Mouse (Mus musculus) hindbrain, postnatal 0 days (tissue): ENCODE measurements around the gene Lsp1. TPM values are rescaled to one million over a fixed set of nuclear protein-coding genes. Genes with fewer than 3 reads are reported as not detected.

Experiments used
- ATAC-seq: fragments of 200-750 bp; cut with Nextera tagmentation; 2 replicates; pipeline ENCODE4 v1.8.0; 2017; ENCODE audit warnings: mild to moderate bottlenecking, moderate TSS enrichment, moderate library complexity
- DNase-seq: peaks from one replicate; pipeline ENCODE4 v3.0.0-alpha.2; 2015; ENCODE audit warnings: low spot score
- H3K27ac ChIP-seq: fragments of 300-500 bp; sonication (generic); 2 replicates; pipeline ENCODE4 v1.5.1; 2014; ENCODE audit warnings: mild to moderate bottlenecking
- H3K27me3 ChIP-seq: fragments of 300-500 bp; sonication (generic); 2 replicates; pipeline ENCODE4 v1.6.1; 2014; ENCODE audit warnings: low read length, mixed read lengths; ENCODE audit not compliant: insufficient read depth
- H3K36me3 ChIP-seq: fragments of 300-500 bp; sonication (generic); 2 replicates; pipeline ENCODE4 v1.6.1; 2014; ENCODE audit warnings: low read length, mixed read lengths; ENCODE audit not compliant: insufficient read depth
- H3K4me1 ChIP-seq: fragments of 300-500 bp; sonication (generic); 2 replicates; pipeline ENCODE4 v1.6.1; 2014; ENCODE audit warnings: antibody characterized with exemption, low read length, mixed read lengths; ENCODE audit not compliant: insufficient read depth
- H3K4me2 ChIP-seq: fragments of 300-500 bp; sonication (generic); 2 replicates; pipeline ENCODE4 v1.6.1; 2014; ENCODE audit warnings: low read depth, mild to moderate bottlenecking, low read length, moderate library complexity, mixed read lengths
- H3K4me3 ChIP-seq: fragments of 300-500 bp; sonication (generic); 2 replicates; pipeline ENCODE4 v1.5.1; 2014; ENCODE audit warnings: low read length
- H3K9ac ChIP-seq: fragments of 300-500 bp; sonication (generic); replicated peaks from 2 replicates; pipeline ENCODE4 v1.6.1; 2014; ENCODE audit warnings: mild to moderate bottlenecking, low read length, moderate library complexity, mixed read lengths
- H3K9me3 ChIP-seq: fragments of 300-500 bp; sonication (generic); 2 replicates; pipeline ENCODE4 v1.6.1; 2016; ENCODE audit warnings: low read length, mixed read lengths
- CTCF ChIP-seq: IDR thresholded peaks from 2 replicates; pipeline ENCODE4 v1.5.1; 2016; ENCODE audit warnings: antibody characterized with exemption, control low read depth, low read depth
- WGBS: fragments of 180-500 bp; shearing (Covaris S2); extraction: QIAGEN DNeasy Blood & Tissue Kit; methylation state at CpG from one replicate; pipeline ENCODE4 v1.1.7; 2014; 5-methylcytosine and 5-hydroxymethylcytosine counted together
- polyA plus RNA-seq: library from polyadenylated mRNA; unstranded; fragments of >200 nt; fragmentation: Nextera tagmentation; extraction: Ambion mirVana; gene quantifications from 2 replicates; pipeline ENCODE4 v1.2.1, GENCODE M21; 2015
- total RNA-seq: library from RNA; depleted of rRNA; stranded (reverse); fragments of >200 nt; gene quantifications from 2 replicates; pipeline ENCODE4 v1.2.3, GENCODE M21; 2014

The Lsp1 gene
- total and polyA plus RNA-seq, 2 experiments from 2014 or later = 4.6 to 7.2 TPM

DNA sequence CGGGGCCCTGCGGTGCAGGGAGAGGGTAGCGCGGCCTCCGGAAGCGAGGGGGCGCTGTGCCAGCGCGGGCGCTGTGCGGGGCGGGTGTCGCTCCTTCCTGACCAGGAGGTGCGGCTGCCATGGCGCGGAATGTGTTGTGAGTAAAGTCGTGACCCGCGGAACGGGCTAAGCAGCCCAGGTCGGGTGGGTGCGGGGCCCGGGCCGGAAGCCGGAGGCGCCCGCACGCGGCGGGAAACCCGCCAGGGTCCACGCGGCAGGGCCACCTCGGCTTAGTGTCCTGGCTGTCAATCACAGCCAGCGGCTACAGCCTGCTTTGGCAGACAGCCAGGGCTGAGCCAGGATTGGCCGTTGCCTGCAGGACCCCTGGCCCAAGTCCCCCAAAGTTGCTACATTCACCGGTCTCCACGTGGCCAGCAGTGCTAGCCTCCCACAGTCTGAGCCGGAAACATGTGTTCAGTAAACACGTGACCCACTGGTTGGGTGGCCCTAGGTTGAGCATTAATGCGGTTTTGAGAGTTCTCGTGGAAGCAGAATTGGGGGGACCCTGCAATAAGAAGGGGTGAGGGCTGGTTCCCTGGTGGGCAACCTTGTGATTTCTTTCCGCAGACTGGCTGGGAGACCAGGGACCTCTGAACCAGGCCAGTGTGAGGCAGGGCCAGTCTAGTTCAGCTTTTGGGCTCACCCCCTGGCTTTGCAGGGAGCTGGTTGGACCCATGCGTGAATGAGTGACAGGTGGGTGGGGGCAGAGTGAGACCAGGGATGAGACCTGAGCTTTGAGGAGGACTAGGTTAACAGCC lies 72.6 kb downstream of the Lsp1 start:
- ATAC-seq (peak; percentile 92), DNase-seq (peak; percentile 93)
- Histone ChIP-seq H3K9ac (peak overlapping the region; percentile 59), H3K27ac (peak overlapping the region; percentile 75), H3K36me3 (0 out of 2 replicates have a peak, but pooled peaks cover 3% of the 10 kb centered on the region), H3K27me3 (no peaks in the 10 kb centered on the region), H3K9me3 (no peaks in the 10 kb centered on the region), H3K4me1 (peaks cover 10% of the 10 kb centered on the region), H3K4me2 (peak overlapping the region; percentile 70), H3K4me3 (peak overlapping the region; percentile 55)
- 1% methylated on average over 41 of the region's 44 CpGs for WGBS
- TF ChIP-seq CTCF = peak; percentile 75

DNA sequence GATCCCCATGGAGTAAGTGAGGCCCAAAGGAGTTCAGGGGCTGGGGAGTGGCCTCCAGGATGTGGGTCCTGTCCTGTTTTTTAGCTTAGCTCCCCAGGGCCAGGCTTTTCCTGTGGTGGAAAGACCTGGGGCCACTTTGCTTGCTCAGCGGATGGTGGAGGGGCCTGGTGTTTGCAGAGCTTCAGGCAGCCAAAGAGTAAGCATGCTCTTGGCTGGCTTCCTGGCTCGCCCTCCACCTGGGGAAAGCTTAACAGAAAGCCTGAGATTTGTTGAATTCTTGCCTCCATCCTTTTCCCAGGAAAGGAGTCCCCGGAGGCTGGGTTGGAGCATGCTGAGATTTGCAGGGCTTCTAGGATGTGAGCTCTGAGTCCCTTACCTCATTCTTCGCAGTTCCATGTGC lies 74.5 kb downstream of the Lsp1 start:
- 87% methylated on average over 4 of the region's 4 CpGs for WGBS
- Histone ChIP-seq H3K27me3 (no peaks in the 10 kb centered on the region), H3K9me3 (no peaks in the 10 kb centered on the region), H3K9ac (no peak overlapping the region), H3K27ac (no peak overlapping the region), H3K4me3 (no peak overlapping the region), H3K4me2 (no peak overlapping the region), H3K4me1 (peaks cover 10% of the 10 kb centered on the region), H3K36me3 (0 out of 2 replicates have a peak, but pooled peaks cover 3% of the 10 kb centered on the region)
- TF ChIP-seq CTCF = no peak
- DNase-seq (no peak), ATAC-seq (no peak)

DNA sequence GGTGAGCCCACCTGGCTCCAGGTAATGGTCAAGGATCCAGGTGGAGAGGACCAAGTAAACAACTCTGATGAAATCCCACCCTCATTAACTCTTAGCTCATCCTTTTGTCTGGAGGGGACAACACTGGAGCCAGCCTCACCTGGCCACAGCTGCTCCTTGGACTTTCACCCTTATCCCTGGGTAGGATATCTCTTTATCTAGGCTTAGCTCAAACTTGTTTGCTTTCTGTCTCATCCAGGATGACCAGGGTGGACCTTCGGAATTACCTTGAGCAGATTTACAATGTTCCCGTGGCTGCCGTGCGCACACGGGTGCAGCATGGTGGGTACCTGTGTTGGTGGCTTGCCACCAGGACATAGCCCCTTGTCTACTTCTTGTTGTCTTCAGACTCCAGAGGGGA lies 75.2 kb downstream of the Lsp1 start:
- Histone ChIP-seq H3K4me3 (no peak overlapping the region), H3K4me2 (no peak overlapping the region), H3K27ac (no peak overlapping the region), H3K36me3 (peaks cover 5% of the 10 kb centered on the region; the same call in 1 of the 2 replicates), H3K9ac (no peak overlapping the region), H3K27me3 (no peaks in the 10 kb centered on the region), H3K9me3 (no peaks in the 10 kb centered on the region), H3K4me1 (peaks cover 10% of the 10 kb centered on the region)
- DNase-seq (no peak), ATAC-seq (no peak)
- WGBS = 97% methylated on average over 5 of the region's 5 CpGs
- no peak for TF ChIP-seq CTCF

DNA sequence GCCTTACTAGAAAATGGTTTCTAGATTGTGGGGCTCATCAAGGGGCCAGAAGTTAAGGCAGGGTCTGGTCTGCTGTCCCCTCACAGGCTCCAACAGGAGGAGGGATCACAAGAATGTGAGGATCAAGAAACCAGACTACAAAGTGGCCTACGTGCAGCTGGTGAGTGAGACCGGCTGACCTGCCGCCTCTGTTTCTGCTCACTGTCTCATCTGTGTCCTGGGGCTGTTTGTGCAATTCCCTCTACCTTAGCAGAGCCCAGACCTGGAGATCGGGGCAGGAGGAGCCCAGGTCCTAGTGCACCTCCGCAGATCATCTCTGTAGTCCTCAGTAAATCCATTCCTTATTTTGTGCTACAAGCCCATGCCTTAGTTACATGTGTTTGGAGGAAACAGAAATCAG lies 76.6 kb downstream of the Lsp1 start:
- Histone ChIP-seq H3K4me1 (peaks cover 10% of the 10 kb centered on the region), H3K9me3 (no peaks in the 10 kb centered on the region), H3K4me3 (no peak overlapping the region), H3K9ac (no peak overlapping the region), H3K27ac (no peak overlapping the region), H3K36me3 (peaks cover 10% of the 10 kb centered on the region; the same call in 1 of the 2 replicates), H3K27me3 (no peaks in the 10 kb centered on the region), H3K4me2 (no peak overlapping the region)
- WGBS = 79% methylated on average over 5 of the region's 5 CpGs
- DNase-seq = no peak
- ATAC-seq = no peak
- no peak for TF ChIP-seq CTCF

DNA sequence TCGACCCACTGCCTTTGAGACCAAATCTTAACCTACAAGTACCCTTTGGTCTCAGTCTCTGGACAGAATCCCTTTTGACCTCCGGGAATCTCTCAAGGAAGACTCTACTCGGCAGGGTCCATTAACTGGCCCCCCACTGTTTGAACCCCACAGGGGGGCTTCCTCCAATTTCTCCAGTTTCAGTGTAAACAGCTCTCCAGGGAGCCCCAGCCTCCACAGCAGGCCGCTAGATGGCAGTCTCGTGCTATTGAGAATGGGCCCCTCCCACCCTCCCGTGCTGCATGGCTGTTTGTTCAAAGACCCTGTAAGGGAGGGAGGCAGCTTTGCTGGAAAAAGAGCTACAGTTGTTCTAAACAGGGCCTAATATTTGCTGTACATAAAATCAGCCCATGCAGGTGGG lies 77.3 kb downstream of the Lsp1 start:
- Histone ChIP-seq H3K4me1 (peaks cover 10% of the 10 kb centered on the region), H3K36me3 (peaks cover 10% of the 10 kb centered on the region; the same call in 1 of the 2 replicates), H3K27me3 (no peaks in the 10 kb centered on the region), H3K4me2 (no peak overlapping the region), H3K27ac (no peak overlapping the region; the same call in 1 of the 2 replicates), H3K4me3 (no peak overlapping the region), H3K9ac (no peak overlapping the region), H3K9me3 (no peaks in the 10 kb centered on the region)
- peak; percentile 63; the same call in 1 of the 2 replicates for ATAC-seq
- DNase-seq = peak; percentile 89
- peak; percentile 74 for TF ChIP-seq CTCF
- 11% methylated on average over 6 of the region's 6 CpGs for WGBS

DNA sequence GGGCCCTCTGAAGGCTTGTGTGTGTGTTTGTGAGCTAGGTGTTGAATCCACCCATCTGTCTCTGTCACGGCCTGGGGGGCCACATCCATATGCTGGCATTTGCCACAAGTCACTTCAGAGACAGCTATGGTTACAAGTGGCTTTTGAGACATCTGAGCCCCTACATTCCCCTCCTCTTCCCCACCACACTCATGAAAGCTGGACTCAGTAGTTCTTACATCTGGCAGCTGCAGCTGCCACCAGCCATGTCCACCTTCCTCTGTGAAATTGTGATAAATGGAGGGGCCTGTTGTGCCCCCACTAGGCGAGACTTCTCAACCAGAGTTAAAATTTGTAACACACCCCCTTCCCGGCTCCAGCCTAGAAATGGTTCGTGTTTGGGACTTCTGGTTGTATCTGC lies 77.7 kb downstream of the Lsp1 start:
- DNase-seq = no peak
- H3K27me3 ChIP-seq = no peaks in the 10 kb centered on the region
- no peak for ATAC-seq
- H3K9me3 ChIP-seq = no peaks in the 10 kb centered on the region
- H3K9ac ChIP-seq = no peak overlapping the region
- no peak for TF ChIP-seq CTCF
- no peak overlapping the region for H3K4me2 ChIP-seq
- WGBS = 33% methylated on average over 4 of the region's 4 CpGs
- peaks cover 10% of the 10 kb centered on the region for H3K4me1 ChIP-seq
- H3K36me3 ChIP-seq = peaks cover 10% of the 10 kb centered on the region; the same call in 1 of the 2 replicates
- no peak overlapping the region for H3K4me3 ChIP-seq
- H3K27ac ChIP-seq = no peak overlapping the region

DNA sequence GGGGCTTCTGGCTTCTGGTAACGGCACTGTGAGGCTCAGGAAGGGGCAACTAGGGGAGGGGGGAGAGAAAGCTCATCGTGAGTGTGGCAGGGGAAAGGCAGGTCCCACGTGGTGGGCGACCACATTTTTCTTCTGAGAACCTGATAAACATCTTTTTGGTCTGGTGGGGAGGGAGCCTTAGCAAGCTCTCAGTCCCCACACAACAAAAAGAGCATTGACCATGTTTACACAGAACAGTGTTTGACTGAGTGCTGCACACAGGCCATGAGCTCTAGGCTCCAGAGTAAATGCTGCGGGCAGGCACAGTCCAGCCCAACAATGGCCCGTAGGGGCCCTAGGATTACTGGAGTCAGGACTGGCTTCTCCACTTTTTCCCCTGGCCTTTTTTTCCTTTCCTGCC lies 78.2 kb downstream of the Lsp1 start:
- no peak overlapping the region for H3K4me3 ChIP-seq
- peaks cover 10% of the 10 kb centered on the region; the same call in 1 of the 2 replicates for H3K36me3 ChIP-seq
- H3K9ac ChIP-seq = no peak overlapping the region
- no peak overlapping the region for H3K4me2 ChIP-seq
- no peaks in the 10 kb centered on the region for H3K9me3 ChIP-seq
- TF ChIP-seq CTCF = no peak
- H3K27ac ChIP-seq = no peak overlapping the region
- H3K27me3 ChIP-seq = no peaks in the 10 kb centered on the region
- DNase-seq (no peak), ATAC-seq (no peak)
- H3K4me1 ChIP-seq = peaks cover 6% of the 10 kb centered on the region
- 31% methylated on average over 6 of the region's 6 CpGs for WGBS
